Mouse (Mus musculus) neural tube, embryonic 13.5 days (tissue): ENCODE measurements around the gene Ugt2b5. TPM values are rescaled to one million over a fixed set of nuclear protein-coding genes. Genes with fewer than 3 reads are reported as not detected.

Experiments used
- polyA plus RNA-seq: library from polyadenylated mRNA; unstranded; fragments of >200 nt; fragmentation: Nextera tagmentation; extraction: Ambion mirVana; gene quantifications from 2 replicates; pipeline ENCODE4 v1.2.1, GENCODE M21; 2015

Ugt2b5 gene
- polyA plus RNA-seq, 1 experiment from 2014 or later: not detected

Other genes starting within 250 kb of the Ugt2b5 start
- gene Ugt2b34, start 233.4 kb downstream of the Ugt2b5 start, polyA plus RNA-seq: not detected in 2 replicates
- not detected in 2 replicates for gene Ugt2b1, start 213.8 kb downstream of the Ugt2b5 start, polyA plus RNA-seq
- not detected in 2 replicates for gene Ugt2b35, start 139.5 kb downstream of the Ugt2b5 start, polyA plus RNA-seq
- gene Ugt2b36, start 47.8 kb downstream of the Ugt2b5 start, polyA plus RNA-seq: not detected in 2 replicates
- gene Ugt2b37, start 114.5 kb upstream of the Ugt2b5 start, polyA plus RNA-seq: not detected in 2 replicates
- not detected in 2 replicates for gene Ugt2a3, start 196.9 kb upstream of the Ugt2b5 start, polyA plus RNA-seq